Mouse (Mus musculus): ENCODE data around the gene D10Wsu102e. TPM values are rescaled to one million over a fixed set of nuclear protein-coding genes. Genes with fewer than 3 reads are reported as not detected.

Gene D10Wsu102e
- polyA plus RNA-seq, 1 experiment, result 0.75 TPM

GRCm38 (mm10) chr10:83356416-83356815, 3.6 kb upstream of the D10Wsu102e start:
- Histone ChIP-seq H3K36me3 (ENCODE audit: control insufficient read depth, insufficient read depth) (no peaks in the 10 kb centered on the region), H3K4me3 (ENCODE audit: insufficient read depth, poor library complexity, severe bottlenecking) (no peak overlapping the region), H3ac (ENCODE audit: control insufficient read depth, insufficient read length, low read depth) (no peak overlapping the region), H3K79me3 (ENCODE audit: low read depth) (peaks cover 13% of the 10 kb centered on the region), H3K79me2 (ENCODE audit: control insufficient read depth, insufficient read depth) (peaks cover 15% of the 10 kb centered on the region), H3K27me3 (ENCODE audit: control insufficient read depth, insufficient read depth, insufficient read length) (no peaks in the 10 kb centered on the region)
- TF ChIP-seq FOSL1 (IDR thresholded peaks at IDR 0.05; ENCODE audit: insufficient read depth, low read length, poor library complexity, severe bottlenecking), result no peak
- TF ChIP-seq MYOD1 (IDR thresholded peaks at IDR 0.05; ENCODE audit: control insufficient read depth, insufficient read length, low read depth), result no peak
- no peak for TF ChIP-seq CEBPB (IDR thresholded peaks at IDR 0.05; ENCODE audit: low read depth)
- no peak for TF ChIP-seq MAX (IDR thresholded peaks at IDR 0.05)
- TF ChIP-seq USF1 (IDR thresholded peaks at IDR 0.05; ENCODE audit: low read depth), result no peak
- no peak for TF ChIP-seq MYOG (IDR thresholded peaks at IDR 0.05; ENCODE audit: control insufficient read depth, extremely low read depth, insufficient read length)
- TF ChIP-seq CTCF (IDR thresholded peaks at IDR 0.05; ENCODE audit: control insufficient read depth, insufficient read depth, insufficient read length), result no peak

DNA sequence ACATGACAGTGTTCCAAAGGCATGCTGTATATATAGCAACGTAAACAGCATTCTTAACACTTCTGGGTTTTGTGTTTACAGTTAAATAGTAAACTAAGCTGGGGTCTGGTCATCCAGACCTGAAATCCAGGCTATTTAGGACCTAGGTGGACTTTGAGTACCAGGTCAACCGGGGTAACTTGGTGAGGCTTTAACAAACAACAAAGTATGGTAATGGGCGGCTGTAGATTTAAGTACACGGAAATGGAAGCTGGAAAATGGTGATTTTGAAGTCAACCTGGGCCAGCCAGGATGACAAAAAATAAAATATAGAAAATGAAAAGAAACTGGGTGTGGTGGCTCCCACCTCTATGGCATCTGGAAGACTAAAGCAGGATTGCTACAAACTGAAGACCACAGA, 570 bp upstream of the D10Wsu102e start:
- Histone ChIP-seq H3K36me3 (ENCODE audit: control insufficient read depth, insufficient read depth) (peaks cover 24% of the 10 kb centered on the region), H3K79me3 (ENCODE audit: low read depth) (peaks cover 39% of the 10 kb centered on the region), H3K4me3 (ENCODE audit: insufficient read depth, poor library complexity, severe bottlenecking) (no peak overlapping the region), H3K79me2 (ENCODE audit: control insufficient read depth, insufficient read depth) (peaks cover 45% of the 10 kb centered on the region), H3K27me3 (ENCODE audit: control insufficient read depth, insufficient read depth, insufficient read length) (no peaks in the 10 kb centered on the region), H3ac (ENCODE audit: control insufficient read depth, insufficient read length, low read depth) (no peak overlapping the region)
- no peak for TF ChIP-seq CEBPB (IDR thresholded peaks at IDR 0.05; ENCODE audit: low read depth)
- TF ChIP-seq MYOG (IDR thresholded peaks at IDR 0.05; ENCODE audit: control insufficient read depth, extremely low read depth, insufficient read length), result no peak
- no peak for TF ChIP-seq USF1 (IDR thresholded peaks at IDR 0.05; ENCODE audit: low read depth)
- TF ChIP-seq MYOD1 (IDR thresholded peaks at IDR 0.05; ENCODE audit: control insufficient read depth, insufficient read length, low read depth), result no peak
- no peak for TF ChIP-seq MAX (IDR thresholded peaks at IDR 0.05)
- TF ChIP-seq FOSL1 (IDR thresholded peaks at IDR 0.05; ENCODE audit: insufficient read depth, low read length, poor library complexity, severe bottlenecking), result no peak
- TF ChIP-seq CTCF (IDR thresholded peaks at IDR 0.05; ENCODE audit: control insufficient read depth, insufficient read depth, insufficient read length), result no peak

DNA sequence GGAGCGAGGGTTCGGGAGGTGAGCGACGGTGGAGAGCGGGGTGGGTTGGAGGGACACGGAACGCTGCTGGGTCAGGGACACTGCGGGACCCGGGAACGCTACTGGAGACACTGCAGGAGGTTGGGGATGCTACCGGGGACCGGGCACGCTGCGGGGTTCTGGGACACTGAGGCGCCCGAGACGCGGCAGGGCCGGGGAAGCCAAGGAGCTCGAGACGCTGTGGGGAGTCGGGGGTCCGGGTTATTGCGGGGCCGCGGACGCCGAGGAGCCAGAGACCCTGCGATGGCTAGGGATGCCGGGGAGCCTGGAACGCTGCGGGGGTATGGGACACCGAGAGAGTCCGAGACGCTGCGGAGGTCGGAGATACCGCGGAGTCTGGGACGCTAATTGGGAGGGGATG, 335 bp downstream of the D10Wsu102e start:
- H3ac ChIP-seq (ENCODE audit: control insufficient read depth, insufficient read length, low read depth), result peak overlapping the region; percentile 90
- TF ChIP-seq MAX (IDR thresholded peaks at IDR 0.05) (no peak), MYOD1 (IDR thresholded peaks at IDR 0.05; ENCODE audit: control insufficient read depth, insufficient read length, low read depth) (no peak), FOSL1 (IDR thresholded peaks at IDR 0.05; ENCODE audit: insufficient read depth, low read length, poor library complexity, severe bottlenecking) (no peak), CEBPB (IDR thresholded peaks at IDR 0.05; ENCODE audit: low read depth) (no peak), USF1 (IDR thresholded peaks at IDR 0.05; ENCODE audit: low read depth) (no peak), MYOG (IDR thresholded peaks at IDR 0.05; ENCODE audit: control insufficient read depth, extremely low read depth, insufficient read length) (no peak), CTCF (IDR thresholded peaks at IDR 0.05; ENCODE audit: control insufficient read depth, insufficient read depth, insufficient read length) (no peak)

DNA sequence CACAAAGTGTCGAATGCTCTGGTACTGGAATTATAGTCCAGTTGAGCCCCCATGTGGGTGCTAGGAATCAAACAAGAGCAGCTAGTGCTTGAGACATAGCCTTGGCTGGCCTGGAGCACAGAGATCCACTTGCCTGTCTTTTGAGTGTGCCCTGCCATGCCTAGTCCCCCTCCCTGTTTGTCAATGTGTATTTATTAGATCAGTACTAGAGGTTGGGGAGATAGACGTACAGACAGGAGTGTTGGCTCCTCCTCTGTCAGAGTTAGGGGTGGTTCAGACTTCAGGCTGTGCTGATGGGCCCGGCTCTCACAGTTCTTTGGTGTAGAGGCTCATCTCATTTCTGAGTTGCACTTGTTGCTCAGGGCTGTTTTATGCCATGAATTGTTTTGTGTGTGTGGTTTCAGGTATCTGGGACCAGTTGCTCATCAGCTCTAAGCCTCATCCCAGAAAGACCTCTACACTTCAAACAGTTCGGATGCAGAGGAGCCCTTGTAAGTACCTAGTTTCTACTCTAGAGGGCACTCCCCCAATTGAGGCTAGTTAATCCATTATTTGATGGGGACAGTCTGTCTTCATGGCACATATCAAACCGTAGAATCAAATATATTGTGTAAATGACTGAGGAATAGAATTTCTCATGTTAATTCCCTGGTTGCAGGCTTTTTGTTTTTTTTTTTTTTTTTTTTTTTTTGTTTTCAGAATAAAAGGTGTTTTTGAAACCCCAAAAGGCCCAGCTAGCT, 1.8 kb downstream of the D10Wsu102e start:
- no peak for TF ChIP-seq MYOG (IDR thresholded peaks at IDR 0.05; ENCODE audit: control insufficient read depth, extremely low read depth, insufficient read length)
- no peak for TF ChIP-seq FOSL1 (IDR thresholded peaks at IDR 0.05; ENCODE audit: insufficient read depth, low read length, poor library complexity, severe bottlenecking)
- no peak for TF ChIP-seq MAX (IDR thresholded peaks at IDR 0.05)
- TF ChIP-seq USF1 (IDR thresholded peaks at IDR 0.05; ENCODE audit: low read depth), result no peak
- TF ChIP-seq MYOD1 (IDR thresholded peaks at IDR 0.05; ENCODE audit: control insufficient read depth, insufficient read length, low read depth), result no peak
- no peak for TF ChIP-seq CEBPB (IDR thresholded peaks at IDR 0.05; ENCODE audit: low read depth)
- TF ChIP-seq CTCF (IDR thresholded peaks at IDR 0.05; ENCODE audit: control insufficient read depth, insufficient read depth, insufficient read length), result no peak
- H3K36me3 ChIP-seq (ENCODE audit: control insufficient read depth, insufficient read depth), result peaks cover 46% of the 10 kb centered on the region
- H3ac ChIP-seq (ENCODE audit: control insufficient read depth, insufficient read length, low read depth), result peak overlapping the region; percentile 52
- H3K79me2 ChIP-seq (ENCODE audit: control insufficient read depth, insufficient read depth), result peaks cover 69% of the 10 kb centered on the region
- H3K4me3 ChIP-seq (ENCODE audit: insufficient read depth, poor library complexity, severe bottlenecking), result no peak overlapping the region
- H3K27me3 ChIP-seq (ENCODE audit: control insufficient read depth, insufficient read depth, insufficient read length), result no peaks in the 10 kb centered on the region
- H3K79me3 ChIP-seq (ENCODE audit: low read depth), result peaks cover 40% of the 10 kb centered on the region

More for the DNA sequence above, 335 bp downstream of the D10Wsu102e start:
- peaks cover 32% of the 10 kb centered on the region for H3K36me3 ChIP-seq (ENCODE audit: control insufficient read depth, insufficient read depth)
- H3K27me3 ChIP-seq (ENCODE audit: control insufficient read depth, insufficient read depth, insufficient read length), result no peaks in the 10 kb centered on the region
- peak overlapping the region; percentile 98 for H3K4me3 ChIP-seq (ENCODE audit: insufficient read depth, poor library complexity, severe bottlenecking)
- H3K79me3 ChIP-seq (ENCODE audit: low read depth), result peaks cover 40% of the 10 kb centered on the region
- H3K79me2 ChIP-seq (ENCODE audit: control insufficient read depth, insufficient read depth), result peaks cover 54% of the 10 kb centered on the region

DNA sequence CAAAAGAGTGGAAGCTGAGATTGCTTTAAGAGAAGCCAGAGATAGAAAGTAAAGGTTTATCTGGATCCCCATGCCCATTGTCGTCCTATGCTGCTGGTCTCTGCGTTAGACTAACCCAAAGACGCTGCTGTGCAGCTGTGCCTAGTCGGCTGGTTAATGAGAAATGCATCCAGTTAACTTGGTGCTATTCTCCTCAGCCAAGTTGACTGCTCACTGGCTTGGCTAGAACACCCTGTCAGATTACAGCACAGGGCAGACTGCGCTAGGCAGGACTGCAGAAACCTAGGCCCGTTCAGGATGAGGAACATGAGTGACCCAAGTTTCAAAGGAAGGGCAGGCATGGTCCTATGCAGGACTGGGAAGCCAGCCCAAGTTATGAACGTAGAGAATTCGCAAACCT, 3.4 kb downstream of the D10Wsu102e start:
- peaks cover 79% of the 10 kb centered on the region for H3K79me2 ChIP-seq (ENCODE audit: control insufficient read depth, insufficient read depth)
- peaks cover 63% of the 10 kb centered on the region for H3K36me3 ChIP-seq (ENCODE audit: control insufficient read depth, insufficient read depth)
- H3K4me3 ChIP-seq (ENCODE audit: insufficient read depth, poor library complexity, severe bottlenecking), result no peak overlapping the region
- TF ChIP-seq CTCF (IDR thresholded peaks at IDR 0.05; ENCODE audit: control insufficient read depth, insufficient read depth, insufficient read length) (no peak), MYOG (IDR thresholded peaks at IDR 0.05; ENCODE audit: control insufficient read depth, extremely low read depth, insufficient read length) (no peak), MAX (IDR thresholded peaks at IDR 0.05) (no peak), FOSL1 (IDR thresholded peaks at IDR 0.05; ENCODE audit: insufficient read depth, low read length, poor library complexity, severe bottlenecking) (no peak), CEBPB (IDR thresholded peaks at IDR 0.05; ENCODE audit: low read depth) (no peak), MYOD1 (IDR thresholded peaks at IDR 0.05; ENCODE audit: control insufficient read depth, insufficient read length, low read depth) (no peak), USF1 (IDR thresholded peaks at IDR 0.05; ENCODE audit: low read depth) (no peak)
- peaks cover 40% of the 10 kb centered on the region for H3K79me3 ChIP-seq (ENCODE audit: low read depth)
- no peaks in the 10 kb centered on the region for H3K27me3 ChIP-seq (ENCODE audit: control insufficient read depth, insufficient read depth, insufficient read length)
- H3ac ChIP-seq (ENCODE audit: control insufficient read depth, insufficient read length, low read depth), result no peak overlapping the region

Data from C2C12 (cell line).